Mouse (Mus musculus): Measurements from ENCODE around the gene Pla2g2c.

GRCm38 (mm10) chr4:138771970-138772369, 47.4 kb downstream of the Pla2g2c start:
- TF ChIP-seq SRF (IDR thresholded peaks at IDR 0.05; ENCODE audit: control insufficient read depth, insufficient read length, low read depth) = no peak
- no peak for TF ChIP-seq POLR2A (IDR thresholded peaks at IDR 0.05; ENCODE audit: insufficient read length, low read depth)
- no peak for TF ChIP-seq POLR2AphosphoS2 (IDR thresholded peaks at IDR 0.05; ENCODE audit: insufficient read length, low read depth)
- no peak for TF ChIP-seq MAX (IDR thresholded peaks at IDR 0.05; ENCODE audit: low read depth)
